Mouse (Mus musculus): Measurements from ENCODE around the gene Rnf25.

- TF ChIP-seq CTCF (conservative IDR thresholded peaks at IDR 0.05; ENCODE audit: low read length) (no peak), NANOG (IDR thresholded peaks at IDR 0.05; ENCODE audit: borderline replicate concordance, low read length) (no peak)
Observed at GRCm38 (mm10) chr1:74628001-74628400, 26.8 kb upstream of the Rnf25 start.

Data from E14TG2a.4 (cell line).